Mouse (Mus musculus): ENCODE measurements around the gene Arid1b.

DNA sequence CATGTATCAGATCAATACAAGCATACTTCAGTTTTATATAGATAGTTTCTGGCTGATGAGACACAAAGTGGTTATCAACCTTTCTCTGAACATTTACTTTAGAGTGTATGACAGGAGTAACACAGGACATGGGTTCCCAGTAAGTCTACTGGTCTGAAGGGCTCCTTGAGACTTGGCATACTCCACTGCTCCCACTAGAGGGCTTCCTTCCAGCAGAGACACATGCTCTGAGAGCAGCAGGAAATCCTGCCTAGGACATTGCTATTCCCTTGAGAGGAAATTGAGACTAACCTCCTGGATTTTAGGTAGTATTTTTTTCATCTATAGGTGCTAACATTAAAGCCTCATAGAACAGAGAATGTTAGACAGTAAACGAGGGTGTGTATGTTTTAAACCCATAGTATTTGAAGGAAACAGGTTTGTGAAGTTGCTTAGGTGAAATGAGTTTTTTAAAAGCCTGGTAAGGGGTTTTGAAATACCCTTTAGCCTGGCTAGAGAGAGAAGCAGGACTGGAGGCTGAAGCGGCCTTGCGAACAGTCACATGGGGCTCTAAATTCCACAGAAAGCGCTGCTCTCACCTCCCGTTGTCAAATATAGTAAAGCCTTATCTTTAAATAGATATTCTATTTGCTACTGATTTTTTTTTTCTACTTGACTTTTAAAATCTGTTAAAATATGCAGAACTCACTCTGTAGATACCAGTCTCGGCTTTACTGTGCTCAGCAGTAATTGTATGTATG, 207.9 kb downstream of the Arid1b start:
- TF ChIP-seq EP300 (IDR thresholded peaks at IDR 0.05; ENCODE audit: insufficient read depth, low read depth, low read length) (peak; percentile 93), CTCF (IDR thresholded peaks at IDR 0.05) (peak; percentile 93), POLR2A (IDR thresholded peaks at IDR 0.05; ENCODE audit: insufficient read depth, low read depth, low read length) (no peak)

All from heart, adult 2 months (tissue).